Mouse (Mus musculus): Measurements from ENCODE around the gene Kansl1.

The Kansl1 gene

DNA sequence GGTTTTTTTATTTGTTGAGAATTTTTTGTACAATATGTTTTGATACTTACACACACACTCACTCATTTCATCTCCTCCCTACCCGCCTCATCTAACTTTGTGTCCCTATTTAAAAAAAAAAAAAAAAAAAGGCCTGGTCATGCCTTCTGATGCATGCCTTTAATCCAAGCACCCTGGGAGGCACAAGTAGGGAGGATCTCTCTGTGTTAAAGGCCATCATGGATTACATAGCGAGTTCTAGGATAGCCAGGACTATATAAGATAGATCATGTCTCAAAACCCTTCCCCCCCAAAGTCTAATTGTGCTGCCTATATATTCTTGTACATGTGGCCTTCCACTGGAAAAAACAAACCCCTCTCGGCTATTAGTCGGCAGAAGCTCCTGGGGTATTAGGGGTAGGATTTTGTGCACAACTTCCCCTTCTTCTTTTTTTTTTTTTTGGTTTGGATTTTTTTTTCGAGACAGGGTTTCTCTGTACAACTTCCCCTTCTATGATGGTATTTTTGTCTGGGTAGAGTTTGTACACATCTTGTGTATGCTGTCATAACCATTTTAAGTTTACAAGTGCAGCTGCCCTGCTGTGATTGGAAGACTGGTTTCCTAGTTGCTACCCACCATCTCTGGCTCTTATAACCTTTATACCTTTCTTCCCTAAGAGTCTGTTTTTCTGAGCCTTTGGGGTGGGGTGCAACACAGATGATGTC is 101.0 kb downstream of the Kansl1 start:
- DNase-seq (ENCODE audit: low read depth, low spot score): no peak

DNA sequence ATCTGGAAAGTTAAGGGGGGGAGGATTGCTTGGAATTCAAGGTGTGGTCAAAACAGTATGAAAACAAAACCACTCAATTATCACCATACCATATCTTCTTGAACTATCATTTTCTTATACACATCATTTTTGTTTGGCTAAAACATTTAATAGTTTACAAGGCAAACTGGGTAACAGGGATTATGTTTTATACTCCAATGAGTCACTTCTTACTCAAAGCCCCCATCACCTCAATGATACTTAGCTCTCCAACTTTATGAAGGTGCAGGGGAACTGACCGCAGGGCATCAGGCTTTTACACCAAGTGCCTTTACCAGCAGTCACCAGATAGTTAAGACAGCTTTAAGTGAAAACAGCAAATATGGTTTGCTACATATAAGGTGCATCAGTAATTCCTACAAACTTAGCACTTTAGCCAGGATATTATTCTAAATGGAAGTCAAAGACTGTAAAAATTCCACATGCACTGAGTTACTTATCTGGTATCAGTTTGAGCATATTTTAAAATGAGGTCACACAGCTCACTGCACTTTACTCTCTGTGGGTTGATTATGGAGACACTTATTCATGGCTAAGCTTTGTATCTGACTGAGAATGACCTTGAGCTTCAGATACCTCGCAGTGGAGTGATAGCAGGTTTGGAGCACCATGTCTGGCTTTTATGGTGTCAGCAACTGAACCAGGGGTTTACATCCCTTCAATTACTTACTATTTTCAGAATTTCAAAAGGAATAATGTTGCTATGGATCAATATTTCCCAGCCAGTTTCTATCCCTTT is 104.6 kb downstream of the Kansl1 start:
- DNase-seq (ENCODE audit: low read depth, low spot score): peak; percentile 29

DNA sequence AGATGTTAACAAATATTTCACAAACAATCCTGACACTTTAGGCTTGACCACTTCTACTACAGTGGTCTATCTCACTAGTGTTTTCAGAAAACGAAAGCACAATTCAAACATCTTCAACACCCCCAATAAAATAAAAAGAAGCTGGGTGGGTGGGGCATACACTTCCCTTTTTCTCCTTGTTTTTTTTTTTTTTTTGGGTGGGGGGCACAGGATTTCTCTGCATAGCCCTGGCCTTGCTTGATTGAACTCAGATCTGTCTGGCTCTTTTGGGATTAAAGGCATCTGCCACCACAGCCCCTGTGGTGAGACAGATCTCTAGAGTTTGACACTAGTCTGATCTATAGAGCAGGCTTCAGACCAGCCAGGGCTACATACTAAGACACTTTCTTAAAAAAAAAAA is 106.0 kb downstream of the Kansl1 start:
- DNase-seq (ENCODE audit: low read depth, low spot score): no peak

GRCm38 (mm10) chr11:104361790-104362189 is 106.9 kb downstream of the Kansl1 start:
- DNase-seq (ENCODE audit: low read depth, low spot score): peak; percentile 98

GRCm38 (mm10) chr11:104346931-104347330 is 121.7 kb downstream of the Kansl1 start:
- DNase-seq (ENCODE audit: low read depth, low spot score): peak; percentile 62

DNA sequence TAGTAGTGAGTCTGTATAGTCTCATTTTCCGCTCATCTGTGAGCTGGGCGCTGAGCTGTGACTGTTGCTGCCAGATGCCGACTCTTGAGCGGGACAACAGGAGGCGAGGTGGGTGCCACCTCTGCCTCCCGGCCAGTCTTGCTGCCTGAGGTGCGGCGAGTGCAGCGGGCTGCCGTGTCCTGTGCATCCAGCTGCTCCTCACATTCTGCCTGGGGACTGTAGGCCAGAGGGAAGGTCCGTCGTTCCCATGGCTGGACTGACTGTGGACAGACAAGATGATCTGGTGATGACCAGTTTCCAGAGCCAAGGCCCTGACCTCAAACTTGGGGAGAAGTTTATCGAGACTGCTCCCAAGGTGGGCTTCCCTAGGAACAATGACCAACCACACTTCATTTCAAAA is 133.7 kb downstream of the Kansl1 start:
- DNase-seq (ENCODE audit: low read depth, low spot score): no peak

- DNase-seq (ENCODE audit: low read depth, low spot score): no peak
Observed at GRCm38 (mm10) chr11:104334115-104334514, 134.5 kb downstream of the Kansl1 start.

DNA sequence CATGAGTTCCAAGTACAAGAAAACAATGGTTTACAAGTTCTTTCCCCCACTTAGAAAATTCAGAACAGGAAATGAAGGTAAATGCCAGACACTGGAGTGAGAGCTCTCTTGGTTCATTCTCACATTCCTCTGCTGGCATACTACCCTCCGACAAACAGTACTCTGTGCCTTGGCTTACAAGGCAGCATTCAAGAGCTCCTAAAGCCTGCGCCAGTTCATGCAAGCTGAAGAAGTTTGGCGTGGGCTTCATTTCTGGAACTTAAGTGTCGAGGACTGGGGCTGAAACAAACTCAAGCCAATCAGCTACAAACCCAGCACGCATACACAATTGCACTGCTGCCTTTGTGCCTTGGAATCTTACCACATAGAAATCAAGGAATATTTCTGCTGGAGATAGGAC is 136.6 kb downstream of the Kansl1 start:
- no peak for DNase-seq (ENCODE audit: low read depth, low spot score)

DNA sequence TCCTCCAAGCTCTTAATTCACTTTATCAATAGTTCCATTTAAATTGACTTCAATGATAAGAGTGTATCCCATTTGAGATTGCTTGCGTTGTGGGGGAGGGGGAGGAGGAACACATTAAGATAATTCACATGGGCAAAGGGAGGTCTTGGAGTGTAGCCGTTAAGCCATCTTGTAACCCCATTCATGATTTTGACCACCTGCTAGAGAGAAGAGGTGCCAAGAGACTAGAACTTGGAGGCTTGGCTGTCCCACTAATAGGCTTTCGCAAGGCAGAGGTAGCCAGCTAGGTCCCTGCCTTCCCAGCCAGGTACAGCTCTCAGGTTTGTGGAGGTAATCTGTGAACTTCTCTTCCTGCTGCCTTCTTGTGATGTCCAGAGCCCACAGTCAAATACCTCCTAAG is 137.5 kb downstream of the Kansl1 start:
- DNase-seq (ENCODE audit: low read depth, low spot score): no peak

- DNase-seq (ENCODE audit: low read depth, low spot score): no peak
Observed at GRCm38 (mm10) chr11:104330151-104330550, 138.5 kb downstream of the Kansl1 start.

DNA sequence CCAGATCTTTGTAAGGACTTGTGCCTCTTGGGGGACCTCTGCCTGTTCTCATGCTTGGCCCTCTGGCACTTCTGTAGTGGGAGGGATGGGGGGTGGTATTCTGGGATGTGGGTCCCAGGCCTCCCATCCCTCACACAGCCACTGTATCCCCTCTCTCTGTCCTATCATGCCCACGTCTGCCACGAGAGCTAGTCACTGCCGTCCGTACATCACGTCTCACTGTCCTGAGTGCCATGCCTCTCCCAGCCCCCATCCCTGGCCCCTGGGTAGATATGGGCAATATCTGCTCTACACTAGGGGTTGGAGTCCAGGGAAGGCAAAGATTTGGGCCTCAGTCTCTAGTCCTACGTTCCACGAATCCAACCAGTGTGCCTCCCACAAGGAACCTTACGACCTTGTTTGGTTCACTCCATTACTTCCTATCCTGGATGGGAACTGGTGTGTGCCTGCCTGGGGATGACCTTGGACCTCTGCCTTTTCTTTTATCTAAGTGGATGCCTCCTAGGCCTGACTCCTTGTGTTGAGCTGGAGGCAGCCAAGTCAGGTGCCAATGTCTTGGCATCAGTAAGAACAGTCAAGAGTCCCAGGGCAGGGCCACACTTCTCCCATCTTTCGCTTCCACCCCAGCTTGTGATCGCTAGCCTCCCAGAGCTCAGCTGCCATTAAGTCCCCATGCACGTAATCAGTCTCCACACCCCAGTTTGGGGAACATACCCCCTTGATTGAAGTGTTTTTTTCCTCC is 139.3 kb downstream of the Kansl1 start:
- no peak for DNase-seq (ENCODE audit: low read depth, low spot score)

DNA sequence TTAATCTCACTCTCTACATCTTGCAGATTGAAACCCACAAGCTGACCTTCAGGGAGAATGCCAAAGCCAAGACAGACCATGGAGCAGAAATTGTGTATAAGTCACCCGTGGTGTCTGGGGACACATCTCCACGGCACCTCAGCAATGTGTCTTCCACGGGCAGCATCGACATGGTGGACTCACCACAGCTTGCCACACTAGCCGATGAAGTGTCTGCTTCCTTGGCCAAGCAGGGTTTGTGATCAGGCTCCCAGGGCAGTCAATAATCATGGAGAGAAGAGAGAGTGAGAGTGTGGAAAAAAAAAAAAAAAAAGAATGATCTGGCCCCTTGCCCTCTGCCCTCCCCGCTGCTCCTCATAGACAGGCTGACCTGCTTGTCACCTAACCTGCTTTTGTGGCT is 140.7 kb downstream of the Kansl1 start:
- DNase-seq (ENCODE audit: low read depth, low spot score): no peak

DNA sequence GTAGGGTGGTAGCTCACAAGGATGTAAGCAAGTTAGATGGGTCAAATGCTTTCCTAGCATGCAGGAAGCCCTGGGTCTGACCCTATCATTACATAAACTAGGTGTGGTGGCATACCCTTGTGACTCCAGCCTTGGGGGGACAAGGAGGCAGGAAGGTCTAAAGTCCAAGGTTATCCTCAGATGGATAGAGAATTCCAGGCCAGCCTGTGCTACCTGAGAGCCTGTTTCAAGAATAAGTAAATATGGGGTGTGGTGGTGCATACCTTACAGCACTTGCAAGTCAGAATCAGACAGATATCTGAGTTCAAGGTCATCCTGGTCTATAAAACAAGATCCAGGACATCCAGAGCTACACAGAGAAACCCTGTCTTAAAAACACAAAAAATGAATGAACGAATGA is 141.2 kb downstream of the Kansl1 start:
- DNase-seq (ENCODE audit: low read depth, low spot score): no peak

DNA sequence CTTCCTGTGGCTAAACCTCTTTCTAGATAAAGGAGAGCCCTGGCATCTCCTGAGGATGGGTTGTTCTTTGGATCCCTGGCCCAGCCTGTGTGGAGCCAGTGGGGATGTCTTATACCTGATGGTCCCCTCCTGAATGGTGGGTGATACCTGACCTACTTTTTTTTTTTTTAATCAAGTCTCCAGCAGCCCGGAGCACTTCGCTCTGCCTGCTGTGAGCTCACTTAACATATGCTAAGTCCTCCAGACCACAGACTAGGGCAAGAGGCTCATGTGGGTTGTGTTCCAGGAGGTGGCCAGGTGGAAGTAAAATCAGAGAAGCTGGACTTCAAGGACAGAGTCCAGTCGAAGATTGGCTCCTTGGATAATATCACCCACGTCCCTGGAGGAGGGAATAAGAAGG is 146.5 kb downstream of the Kansl1 start:
- DNase-seq (ENCODE audit: low read depth, low spot score): no peak

DNA sequence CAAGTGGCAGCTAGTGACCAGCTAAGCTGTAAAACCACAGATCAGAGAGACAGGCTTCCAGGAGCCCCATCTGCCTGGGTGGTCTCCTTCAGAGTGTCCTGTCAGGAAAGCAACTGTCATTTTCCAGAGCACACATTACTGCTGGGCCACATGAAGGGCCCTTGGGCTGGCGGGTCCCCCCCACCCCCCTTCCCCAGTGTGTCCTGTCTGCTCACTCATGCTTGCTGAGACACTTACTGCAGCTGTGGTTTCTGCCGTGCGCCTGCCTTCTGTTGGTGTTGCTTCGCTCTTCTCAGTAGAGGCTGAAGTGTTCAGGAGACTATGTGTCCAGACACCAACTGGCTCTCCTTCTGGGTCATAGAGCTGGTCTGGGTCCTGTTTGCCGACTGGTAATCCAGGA is 148.2 kb downstream of the Kansl1 start:
- no peak for DNase-seq (ENCODE audit: low read depth, low spot score)

DNA sequence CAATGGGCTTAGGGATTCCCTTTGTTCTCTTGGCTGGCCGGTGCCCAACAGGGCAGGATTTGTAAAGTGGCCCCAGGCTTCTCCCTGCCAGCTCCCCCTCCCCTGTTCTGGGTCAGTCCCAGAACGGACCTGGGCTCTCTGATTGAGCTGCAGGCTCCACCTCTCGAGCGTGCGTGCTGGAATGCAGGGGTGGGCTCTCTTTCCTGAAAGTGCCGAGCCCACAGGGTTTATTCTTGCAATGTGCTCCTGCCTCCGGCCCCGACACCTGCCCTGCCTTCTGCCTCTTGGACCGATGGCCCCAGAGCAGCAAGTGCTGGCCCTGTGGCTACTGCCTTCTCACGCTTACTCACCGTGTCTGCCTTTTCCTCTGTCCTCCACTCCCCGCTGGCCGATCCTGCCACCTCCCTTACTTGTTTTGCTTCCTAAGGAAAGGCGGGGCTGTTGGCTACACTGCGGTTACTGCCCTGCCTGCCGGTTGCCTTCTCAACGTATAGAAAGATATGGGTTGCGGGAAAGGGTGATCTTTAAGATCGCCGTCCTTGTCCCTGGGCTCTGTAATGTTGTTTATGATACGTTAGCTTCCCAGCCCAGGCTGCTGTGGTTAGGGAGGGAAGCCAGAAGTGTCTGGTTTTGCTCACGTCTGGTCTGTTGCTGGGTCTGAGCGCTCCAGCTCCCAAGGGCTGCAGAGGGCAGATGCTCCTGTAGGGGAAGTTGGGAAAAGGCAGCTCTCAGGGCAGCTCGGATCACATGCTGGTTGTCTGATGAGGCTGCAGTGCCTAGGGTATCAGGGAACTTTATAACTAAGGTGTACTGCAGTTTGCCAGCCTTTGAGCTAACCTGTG is 149.5 kb downstream of the Kansl1 start:
- peak; percentile 79 for DNase-seq (ENCODE audit: low read depth, low spot score)

- DNase-seq (ENCODE audit: low read depth, low spot score): no peak
Observed at GRCm38 (mm10) chr11:104317631-104318030, 151.0 kb downstream of the Kansl1 start.

- no peak for DNase-seq (ENCODE audit: low read depth, low spot score)
Observed at GRCm38 (mm10) chr11:104316685-104317400, 151.8 kb downstream of the Kansl1 start.

DNA sequence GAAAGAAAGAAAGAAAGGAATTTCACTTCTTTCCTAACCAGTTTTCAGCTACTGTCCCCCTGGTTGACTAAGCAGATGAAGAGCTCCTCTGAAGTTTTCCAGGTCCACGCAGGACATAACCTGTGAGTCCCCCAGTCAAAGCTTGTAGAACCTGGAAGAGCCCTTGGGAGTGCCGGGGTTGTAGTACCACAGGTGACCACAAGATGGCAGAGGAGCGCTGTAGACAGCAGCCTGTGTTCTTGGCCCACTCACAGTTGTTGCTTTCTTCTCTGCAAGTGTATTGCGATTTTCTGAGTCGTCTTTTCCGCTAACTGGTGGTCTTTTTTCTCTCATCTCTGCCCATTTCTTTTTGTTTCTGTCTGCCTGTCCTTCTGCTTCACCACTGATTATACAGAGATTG is 153.0 kb downstream of the Kansl1 start:
- DNase-seq (ENCODE audit: low read depth, low spot score): peak; percentile 94

DNA sequence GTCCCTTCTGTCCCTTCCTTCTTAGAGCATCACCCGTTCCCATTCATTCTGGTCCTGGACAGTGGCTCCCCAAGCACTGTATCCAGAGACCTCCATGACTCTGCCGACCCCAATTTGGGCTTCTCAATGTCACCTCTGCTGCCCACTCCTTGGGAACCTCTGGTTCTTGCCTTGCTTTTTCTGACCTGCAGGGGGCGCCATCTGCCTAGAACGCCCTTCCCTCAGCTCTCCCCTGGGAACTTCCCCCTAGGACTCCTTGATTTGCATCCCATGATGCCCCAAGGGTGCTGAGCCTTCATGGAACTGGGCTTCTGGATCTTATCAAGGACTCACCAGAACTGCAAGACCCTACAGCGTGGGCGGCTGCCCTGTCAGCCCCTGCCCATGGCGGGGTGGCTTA is 157.0 kb downstream of the Kansl1 start:
- no peak for DNase-seq (ENCODE audit: low read depth, low spot score)

Measured in 3T3-L1 (cell line).